Mouse (Mus musculus): ENCODE data around the gene Naa80. TPM values are rescaled to one million over a fixed set of nuclear protein-coding genes. Genes with fewer than 3 reads are reported as not detected.

Naa80 gene
- total RNA-seq, 2 experiments from 2014 or later, result 11.2 to 14.4 TPM

DNA sequence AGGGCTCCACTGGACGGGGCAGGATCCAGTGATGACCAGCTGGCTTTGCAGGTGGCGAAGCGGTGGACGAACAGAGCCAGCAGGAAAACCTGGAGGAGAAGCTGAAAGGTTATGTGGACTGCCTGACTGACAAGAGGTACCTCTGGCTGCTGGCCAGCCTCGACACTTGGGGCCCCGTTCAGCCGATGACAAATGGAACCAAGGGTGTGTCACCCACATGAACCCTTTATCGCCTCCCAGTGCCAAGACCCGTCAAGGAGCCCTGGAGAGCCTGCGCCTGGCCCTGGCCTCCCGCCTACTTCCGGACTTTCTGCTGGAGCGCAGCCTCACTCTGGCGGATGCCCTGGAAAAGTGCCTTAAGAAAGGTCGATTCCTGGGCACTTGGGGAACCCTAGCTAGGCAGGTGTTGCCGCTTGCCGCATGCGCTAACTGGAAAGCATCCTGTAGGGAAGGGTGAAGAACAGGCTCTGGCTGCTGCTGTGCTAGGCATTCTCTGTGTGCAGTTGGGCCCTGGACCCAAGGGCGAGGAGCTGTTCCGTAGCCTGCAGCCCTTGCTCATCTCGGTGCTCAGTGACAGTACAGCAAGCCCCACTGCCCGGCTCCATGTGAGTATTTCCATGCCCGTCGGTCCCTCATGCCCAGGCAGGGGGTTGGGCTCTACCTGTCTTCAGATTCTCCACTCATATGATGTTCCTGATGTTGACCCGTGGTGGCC lies 11.5 kb downstream of the Naa80 start:
- intact Hi-C loops (cut with DNase I), result no loop called here
- DNase-seq, result peak; percentile 61 to 67

DNA sequence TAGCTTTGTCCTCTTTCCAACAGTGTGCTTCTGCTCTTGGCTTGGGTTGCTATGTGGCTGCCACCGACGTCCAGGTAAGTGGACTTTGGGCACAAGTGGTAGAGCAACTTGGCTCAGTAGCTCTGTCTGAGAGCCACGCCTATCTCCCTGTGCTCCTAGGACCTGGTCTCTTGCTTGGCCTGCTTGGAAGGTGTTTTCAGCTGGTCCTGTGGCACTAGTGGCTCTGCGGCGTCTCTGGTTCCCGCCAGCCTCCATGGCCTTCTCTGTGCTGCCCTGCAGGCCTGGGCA lies 12.0 kb downstream of the Naa80 start:
- no peak for DNase-seq
- intact Hi-C loops (cut with DNase I), result no loop called here

- peak in 1 of 2 experiments; percentile 59 for DNase-seq
- intact Hi-C loops (cut with DNase I), result no loop called here
These were observed 14.7 kb downstream of the Naa80 start for GRCm38 (mm10) chr9:107593101-107593976.

GRCm38 (mm10) chr9:107594281-107595062 lies 15.8 kb downstream of the Naa80 start:
- intact Hi-C loops (cut with DNase I), result no loop called here
- no peak for DNase-seq

GRCm38 (mm10) chr9:107596619-107597569 lies 18.2 kb downstream of the Naa80 start:
- intact Hi-C loops (cut with DNase I), result no loop called here
- DNase-seq, result peak; percentile 58 to 67

GRCm38 (mm10) chr9:107598385-107598784 lies 19.7 kb downstream of the Naa80 start:
- intact Hi-C loops (cut with DNase I), result no loop called here
- no peak for DNase-seq

GRCm38 (mm10) chr9:107599433-107599832 lies 20.7 kb downstream of the Naa80 start:
- DNase-seq, result no peak
- intact Hi-C loops (cut with DNase I), result no loop called here

DNA sequence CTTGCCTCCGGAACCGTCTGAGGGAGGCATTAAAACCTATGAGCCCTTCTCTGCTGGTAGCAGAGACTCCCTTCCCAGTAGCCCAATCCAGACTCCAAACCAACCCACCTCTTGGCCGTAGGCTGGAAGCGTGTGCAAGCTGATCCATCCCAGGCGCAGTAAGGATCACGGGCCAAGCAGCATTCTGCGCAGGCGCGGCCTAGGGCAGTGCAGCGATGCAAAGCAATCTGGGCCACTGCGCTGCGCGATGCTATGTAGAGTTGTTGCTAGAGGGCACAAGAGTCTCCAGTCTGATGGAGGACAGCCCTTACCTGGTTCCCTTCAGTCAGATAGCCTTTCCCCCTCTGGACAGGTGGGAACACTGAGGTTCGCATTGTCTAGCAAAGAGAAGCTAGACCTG lies 21.2 kb downstream of the Naa80 start:
- intact Hi-C loops (cut with DNase I), result loop anchor here (2.0 kb wide), 1 partner anchor 77 kb away; no protein-coding TSS in a partner anchor
- DNase-seq, result no peak

DNA sequence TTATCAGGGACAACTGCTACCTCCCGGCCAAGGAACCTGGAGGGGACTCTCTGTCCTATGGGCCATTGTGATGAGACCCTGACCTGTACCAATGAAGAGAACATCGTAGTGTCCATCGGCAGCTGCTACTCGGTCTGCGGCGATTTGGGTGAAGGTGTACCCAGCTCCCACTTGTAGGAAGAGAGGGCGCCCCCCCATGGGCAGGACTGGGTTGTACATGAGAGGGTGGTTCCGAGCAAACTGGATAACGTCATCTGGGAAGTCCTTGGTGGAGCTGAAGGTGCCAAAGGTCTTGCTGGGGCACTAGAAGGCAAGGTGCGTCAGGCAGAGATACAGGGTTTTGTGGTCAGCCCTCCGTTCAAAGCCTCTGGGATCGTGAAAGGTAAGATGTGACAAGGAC lies 22.1 kb downstream of the Naa80 start:
- intact Hi-C loops (cut with DNase I), result loop anchor here (2.0 kb wide), 1 partner anchor 76 kb away; no protein-coding TSS in a partner anchor
- no peak for DNase-seq

DNA sequence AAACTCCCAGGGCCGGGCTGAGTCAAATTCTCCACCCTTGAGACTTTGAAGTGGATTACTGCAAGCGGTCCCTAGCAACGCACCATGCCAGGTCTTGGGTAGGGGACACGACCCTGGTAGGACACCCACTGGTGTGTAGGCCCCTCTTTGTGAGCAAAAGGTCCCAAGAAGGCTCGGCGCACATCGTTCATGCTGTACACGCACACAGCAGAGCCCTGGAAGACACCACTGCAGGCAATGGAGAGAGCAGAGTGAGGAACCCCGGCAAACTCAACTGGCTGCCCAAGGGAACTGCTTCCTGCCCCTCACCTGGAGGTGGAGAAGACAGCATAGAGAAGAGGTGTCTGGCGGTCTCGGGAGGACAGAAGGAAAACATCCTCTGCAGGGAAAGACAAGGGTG lies 22.6 kb downstream of the Naa80 start:
- intact Hi-C loops (cut with DNase I), result loop anchor here (2.0 kb wide), 1 partner anchor 76 kb away; no protein-coding TSS in a partner anchor
- no peak for DNase-seq

GRCm38 (mm10) chr9:107602068-107602648 lies 23.5 kb downstream of the Naa80 start:
- intact Hi-C loops (cut with DNase I), result loop anchor here (1.0 kb wide), 1 partner anchor 43 kb away; no protein-coding TSS in a partner anchor
- DNase-seq, result peak; percentile 93

GRCm38 (mm10) chr9:107603251-107603650 lies 24.6 kb downstream of the Naa80 start:
- no peak for DNase-seq
- intact Hi-C loops (cut with DNase I), result no loop called here

- DNase-seq, result no peak
- intact Hi-C loops (cut with DNase I), result no loop called here
These were observed 26.5 kb downstream of the Naa80 start for GRCm38 (mm10) chr9:107605041-107605661.

DNA sequence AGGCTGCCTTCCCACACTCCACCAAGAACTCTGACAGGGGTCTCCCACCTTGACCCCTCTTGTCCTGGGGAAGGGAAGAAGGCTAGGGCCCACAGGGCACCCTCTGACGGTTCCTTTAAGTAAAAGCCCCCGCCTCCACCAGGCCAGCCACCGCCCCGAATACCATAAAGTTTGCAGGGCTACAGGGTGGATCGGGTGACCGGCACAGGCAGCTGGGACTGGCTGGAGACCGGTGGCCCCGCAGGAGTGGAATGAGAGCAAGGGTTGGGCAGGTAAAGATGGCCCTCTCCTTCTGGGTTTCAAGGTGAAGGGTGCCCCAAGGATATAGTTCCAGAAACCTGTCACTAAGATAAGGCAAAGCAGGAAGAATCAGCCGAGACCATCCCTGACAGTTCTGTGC lies 27.9 kb downstream of the Naa80 start:
- intact Hi-C loops (cut with DNase I), result no loop called here
- peak; percentile 48 to 51 for DNase-seq

DNA sequence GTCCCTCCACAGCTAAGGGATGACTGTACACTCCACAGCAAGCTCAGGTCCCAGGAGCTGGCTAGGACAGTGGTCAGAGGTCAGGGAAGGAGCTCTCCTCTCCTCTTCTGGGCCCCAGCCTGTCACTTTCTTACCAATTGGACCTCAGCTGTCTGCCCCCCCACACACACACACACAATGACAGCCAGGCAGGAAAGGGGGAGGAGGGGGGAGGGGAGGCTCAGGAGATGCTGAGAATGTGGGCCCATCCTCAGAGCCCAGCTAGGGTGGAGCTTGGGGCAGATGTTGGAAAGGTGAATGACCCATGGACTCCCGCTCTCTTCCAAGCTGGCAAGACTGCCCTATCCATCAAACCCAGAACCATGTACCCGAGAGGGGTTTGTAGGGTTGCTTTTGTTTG lies 28.3 kb downstream of the Naa80 start:
- intact Hi-C loops (cut with DNase I), result no loop called here
- no peak for DNase-seq

- no peak for DNase-seq
- intact Hi-C loops (cut with DNase I), result no loop called here
These were observed 29.1 kb downstream of the Naa80 start for GRCm38 (mm10) chr9:107607653-107608245.

GRCm38 (mm10) chr9:107608741-107609432 lies 30.2 kb downstream of the Naa80 start, which contains the start of gene Sema3b:
Gene Sema3b, minus strand, starts transcription at chr9:107609229.
- peak in 1 of 2 experiments; percentile 60 for DNase-seq
- intact Hi-C loops (cut with DNase I), result no loop called here

DNA sequence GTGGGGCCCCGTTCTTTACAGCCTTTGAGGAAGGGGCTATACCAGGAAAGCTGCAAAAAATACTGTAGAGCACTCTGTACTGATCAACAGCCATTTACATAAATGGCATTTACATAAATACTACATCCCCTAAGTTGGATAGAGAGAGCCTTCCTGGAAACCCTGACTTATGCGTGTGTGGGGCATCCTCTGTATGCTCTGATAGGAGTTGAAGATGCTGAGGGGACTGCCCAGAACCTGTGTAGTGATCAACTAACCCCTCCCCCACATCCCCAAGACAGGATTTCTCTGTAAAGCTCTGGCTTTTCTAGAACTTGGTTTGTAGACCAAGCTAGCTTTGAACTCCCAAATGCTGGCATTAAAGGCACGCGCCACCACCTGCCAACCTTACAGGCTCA lies 30.7 kb downstream of the Naa80 start:
- no peak for DNase-seq
- intact Hi-C loops (cut with DNase I), result no loop called here
